Comparison of ENCODE assay signal across 21 mouse cellular contexts in the genomic region with DNA sequence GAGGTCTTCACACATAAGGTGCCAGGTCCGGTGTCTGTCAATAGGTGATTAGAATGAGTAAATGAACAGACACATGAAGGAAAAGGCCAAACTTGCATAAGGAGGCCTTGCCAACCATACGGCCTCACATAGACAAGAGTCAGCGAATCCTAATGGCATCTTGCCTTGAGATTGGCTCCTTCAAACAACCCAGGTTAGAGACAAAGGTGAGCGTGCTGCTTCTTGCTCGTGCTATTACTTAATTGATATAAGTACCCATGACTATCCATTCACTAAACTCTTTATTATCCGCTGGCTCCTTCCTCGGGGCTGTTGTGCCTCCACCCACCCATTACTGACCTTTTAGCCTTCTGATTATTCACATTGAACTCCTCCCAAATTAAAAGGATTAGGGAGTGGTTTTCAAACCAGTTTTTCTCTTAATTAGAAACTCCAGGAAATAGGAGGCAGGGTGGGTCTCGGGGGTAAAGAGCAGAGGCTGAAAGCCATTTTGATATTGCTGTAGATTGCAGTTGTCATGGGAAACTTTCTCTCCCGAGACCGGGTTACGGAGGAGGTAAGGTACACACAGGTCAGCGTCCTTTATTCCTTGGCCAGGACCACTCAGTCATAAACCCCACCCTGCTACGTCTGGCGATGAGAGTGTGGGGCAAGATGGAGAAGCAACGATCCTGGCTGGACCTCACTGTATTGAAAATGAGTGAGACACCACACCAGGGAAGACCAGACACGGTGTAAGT. TPM values are rescaled to one million over a fixed set of nuclear protein-coding genes. Genes with fewer than 3 reads are reported as not detected.
DNase-seq lines count a peak whose midpoint lies in the region; ATAC-seq lines count a peak whose summit lies in the region.
"Had no signal": no experiment of that assay in that cellular context is flagged by ENCODE, and none has a peak within 500 bp of the region (broad histone marks: within the 10 kb centered on the region; RNA-seq: fewer than 3 reads in every experiment).

No protein-coding gene starts in this region.

- DNase-seq in kidney, adult 11 months: peak; percentile 9
- no peak for DNase-seq in kidney, postnatal 4 days
- DNase-seq in R1 (ENCODE audit: low read depth, low spot score): peak; percentile 69
- peak; percentile 84 for DNase-seq in gonadal fat pad, adult 2 months (ENCODE audit: low read depth)
- DNase-seq in left cerebral cortex, postnatal 10 days (ENCODE audit: extremely low spot score in 1 of 2, low spot score in 2 of 2): no peak
- DNase-seq: cerebellum, adult 9-11 months; forebrain, postnatal 0 days; heart, postnatal 4 days; kidney, adult 18-20 months; kidney, postnatal 25 days; retina, postnatal 1 day; thymus, adult 18-20 months; thymus, postnatal 4 days had no signal

- 75% methylated on average over 16 of the region's 16 CpGs for WGBS in stomach, embryonic 16.5 days

- H3K9me3 ChIP-seq in stomach, embryonic 16.5 days (replicated peaks; ENCODE audit: control insufficient read depth, low read length): no peaks in the 10 kb centered on the region
- H3K9me3 ChIP-seq: embryonic facial prominence, embryonic 12.5 days; heart, embryonic 13.5 days; hindbrain, embryonic 15.5 days; midbrain, embryonic 10.5 days had no signal

- H3K9ac ChIP-seq in stomach, embryonic 16.5 days (ENCODE audit: low read length): no peak overlapping the region
- H3K9ac ChIP-seq: embryonic facial prominence, embryonic 12.5 days; forebrain, postnatal 0 days; heart, embryonic 13.5 days; hindbrain, embryonic 15.5 days had no signal

- H3K4me1 ChIP-seq in stomach, embryonic 16.5 days (ENCODE audit: control insufficient read depth, insufficient read depth, low read length): no peaks in the 10 kb centered on the region
- H3K4me1 ChIP-seq: hindbrain, embryonic 15.5 days had no signal

- ATAC-seq in stomach, embryonic 16.5 days (ENCODE audit: insufficient read depth, low FRiP score): no peak
- ATAC-seq in megakaryocyte-erythroid progenitor cell, adult 5-6 weeks (replicated peaks; ENCODE audit: low FRiP score, low TSS enrichment, poor library complexity, severe bottlenecking): no peak
- ATAC-seq: forebrain, postnatal 0 days had no signal

- peak overlapping the region; percentile 92 for H3K27ac ChIP-seq in stomach, embryonic 16.5 days (ENCODE audit: low read length)
- H3K27ac ChIP-seq: embryonic facial prominence, embryonic 12.5 days; heart, embryonic 13.5 days; hindbrain, embryonic 15.5 days; left cerebral cortex, adult 2 months; midbrain, embryonic 10.5 days had no signal

- H3K4me3 ChIP-seq in stomach, embryonic 16.5 days (replicated peaks; ENCODE audit: low read length): no peak overlapping the region
- H3K4me3 ChIP-seq: embryonic facial prominence, embryonic 12.5 days; heart, embryonic 13.5 days; hindbrain, embryonic 15.5 days; left cerebral cortex, adult 2 months; midbrain, embryonic 10.5 days had no signal

- no peak overlapping the region for H3K4me2 ChIP-seq in stomach, embryonic 16.5 days (ENCODE audit: low read depth, low read length)
- H3K4me2 ChIP-seq: embryonic facial prominence, embryonic 12.5 days; heart, embryonic 13.5 days; hindbrain, embryonic 15.5 days; liver, embryonic 11.5 days had no signal

- no peaks in the 10 kb centered on the region for H3K27me3 ChIP-seq in stomach, embryonic 16.5 days (ENCODE audit: control insufficient read depth, insufficient read depth, low read length)
- H3K27me3 ChIP-seq: embryonic facial prominence, embryonic 12.5 days; heart, embryonic 13.5 days; hindbrain, embryonic 15.5 days had no signal

- intact Hi-C loops in left cerebral cortex, postnatal 10 days (cut with DNase I): no loop called here

- H3K36me3 ChIP-seq in stomach, embryonic 16.5 days (ENCODE audit: control insufficient read depth, insufficient read depth, low read length): no peaks in the 10 kb centered on the region
- H3K36me3 ChIP-seq: embryonic facial prominence, embryonic 12.5 days; heart, embryonic 13.5 days; hindbrain, embryonic 15.5 days; midbrain, embryonic 10.5 days had no signal

RNA-seq across cellular contexts. Expression of a gene that starts 33.9 kb away (rescaled TPM):
- 32.1 and 44.5 TPM in 2 replicates for polyA plus RNA-seq in gonadal fat pad, adult 2 months (2012; rRNA removed)
- 34.3 and 35.9 TPM in 2 replicates for polyA plus RNA-seq in stomach, embryonic 16.5 days (2015; fragmentation: Nextera tagmentation; extraction: Ambion mirVana)
- 1.1 and 9.7 TPM in 2 replicates for total RNA-seq in megakaryocyte-erythroid progenitor cell, adult 5-6 weeks (2014; fragmentation: Nextera tagmentation)
- 5.5 and 8.1 TPM in 2 replicates for total RNA-seq in megakaryocyte-erythroid progenitor cell, adult 5-6 weeks (2017)
- 10 to 100 TPM; 70.4 to 86.9 TPM for total RNA-seq in left cerebral cortex, postnatal 10 days (2021)

Comparison
In these comparisons a context has a peak if more than half of its experiments do, and no peak if none do; other contexts are left out.
1. DNase-seq: peak in kidney, adult 11 months (single experiment), R1 (single experiment) and gonadal fat pad, adult 2 months (single experiment); none in kidney, postnatal 4 days (0 of 2) and left cerebral cortex, postnatal 10 days (0 of 2).
2. RNA of a gene that starts 33.9 kb away (total RNA-seq): 70.4 to 86.9 TPM in left cerebral cortex, postnatal 10 days; 1.1 to 9.7 TPM in megakaryocyte-erythroid progenitor cell, adult 5-6 weeks; every median in the first group is over 4 times any median in the second.